Mouse (Mus musculus) thymus, adult 2 months (tissue): ENCODE results near the gene Slc48a1. TPM values are rescaled to one million over a fixed set of nuclear protein-coding genes. Genes with fewer than 3 reads are reported as not detected.

Experiments used
- DNase-seq: peaks from one replicate; pipeline ENCODE4 v3.0.0; 2021
- H3K27ac ChIP-seq: fragments of 200-500 bp; 2 replicates; pipeline ENCODE4 v1.5.1; 2012; ENCODE audit warnings: low read length, control low read depth; ENCODE audit not compliant: control insufficient read depth, insufficient read depth
- H3K27me3 ChIP-seq: fragments of 200-500 bp; 2 replicates; pipeline ENCODE4 v1.6.1; 2012; ENCODE audit warnings: mild to moderate bottlenecking, low read length, moderate library complexity, mixed read lengths; ENCODE audit not compliant: control insufficient read depth, insufficient read depth
- H3K36me3 ChIP-seq: fragments of 200-500 bp; 2 replicates; pipeline ENCODE4 v1.6.1; 2012; ENCODE audit warnings: mild to moderate bottlenecking, low read length, moderate library complexity; ENCODE audit not compliant: control insufficient read depth, insufficient read depth
- H3K4me1 ChIP-seq: fragments of 200-500 bp; replicated peaks from 2 replicates; pipeline ENCODE4 v1.6.1; 2012; ENCODE audit warnings: low read length; ENCODE audit not compliant: control insufficient read depth, insufficient read depth
- H3K4me3 ChIP-seq: fragments of 200-500 bp; 2 replicates; pipeline ENCODE4 v1.5.1; 2012; ENCODE audit warnings: mild to moderate bottlenecking, low read length, control low read depth, moderate library complexity; ENCODE audit not compliant: control insufficient read depth, insufficient read depth
- CTCF ChIP-seq: fragments of 200-500 bp; IDR thresholded peaks from 2 replicates; pipeline ENCODE4 v1.5.1; 2012; ENCODE audit warnings: mild to moderate bottlenecking, control low read depth, low read length, moderate library complexity, borderline replicate concordance; ENCODE audit not compliant: control insufficient read depth, poor library complexity, insufficient read depth; ENCODE audit errors: extremely low read depth
- POLR2A ChIP-seq: fragments of 200-500 bp; IDR thresholded peaks from 2 replicates; pipeline ENCODE4 v1.6.1; 2012; ENCODE audit warnings: mild to moderate bottlenecking, low read length, control low read depth, moderate library complexity; ENCODE audit not compliant: control insufficient read depth, poor library complexity, insufficient read depth; ENCODE audit errors: extremely low read depth
- WGBS: fragments of 180-500 bp; shearing (Covaris S2); methylation state at CpG from one replicate; pipeline ENCODE4 v1.1.7; 2018; 5-methylcytosine and 5-hydroxymethylcytosine counted together
- polyA plus RNA-seq: library from polyadenylated mRNA; depleted of rRNA; stranded (reverse); fragments of >200 nt; gene quantifications from 2 replicates; pipeline ENCODE4 v1.2.3, GENCODE M21; 2012

Slc48a1 gene
- polyA plus RNA-seq, 1 experiment = 62.8 TPM

GRCm38 (mm10) chr15:97831242-97831986 is 53.1 kb downstream of the Slc48a1 start:
- peaks cover 77% of the 10 kb centered on the region for H3K4me1 ChIP-seq
- no peaks in the 10 kb centered on the region for H3K27me3 ChIP-seq

GRCm38 (mm10) chr15:97831987-97832640 is 53.8 kb downstream of the Slc48a1 start:
- Histone ChIP-seq H3K27me3 (no peaks in the 10 kb centered on the region), H3K4me1 (peaks cover 75% of the 10 kb centered on the region), H3K36me3 (no peaks in the 10 kb centered on the region), H3K4me3 (peak overlapping the region; percentile 55), H3K27ac (peak overlapping the region; percentile 66)
- TF ChIP-seq CTCF = no peak
- TF ChIP-seq POLR2A = no peak
- WGBS = 42% methylated on average over 10 of the region's 10 CpGs
- DNase-seq = no peak

More at GRCm38 (mm10) chr15:97831242-97831986, 53.1 kb downstream of the Slc48a1 start:
- under 1% methylated on average over 76 of the region's 84 CpGs for WGBS
- Histone ChIP-seq H3K36me3 (peaks cover 3% of the 10 kb centered on the region), H3K4me3 (peak overlapping the region; percentile 55), H3K27ac (peak overlapping the region; percentile 66)
- peak; percentile 61 for DNase-seq
- TF ChIP-seq POLR2A (peak; percentile 49; the same call in 1 of the 2 replicates), CTCF (0 out of 2 replicates have a peak, but pooled peaks have one; percentile 15)

GRCm38 (mm10) chr15:97832764-97833479 is 54.6 kb downstream of the Slc48a1 start:
- 33% methylated on average over 9 of the region's 9 CpGs for WGBS
- TF ChIP-seq CTCF (no peak), POLR2A (no peak)

GRCm38 (mm10) chr15:97836153-97836893 is 58.0 kb downstream of the Slc48a1 start:
- TF ChIP-seq POLR2A = no peak
- TF ChIP-seq CTCF = no peak
- Histone ChIP-seq H3K4me3 (peak overlapping the region; percentile 39), H3K36me3 (no peaks in the 10 kb centered on the region), H3K27ac (peak overlapping the region; percentile 95), H3K4me1 (peaks cover 83% of the 10 kb centered on the region), H3K27me3 (no peaks in the 10 kb centered on the region)
- DNase-seq = peak; percentile 85
- 40% methylated on average over 17 of the region's 17 CpGs for WGBS

More at GRCm38 (mm10) chr15:97832764-97833479, 54.6 kb downstream of the Slc48a1 start:
- Histone ChIP-seq H3K27me3 (no peaks in the 10 kb centered on the region), H3K4me1 (peaks cover 77% of the 10 kb centered on the region), H3K4me3 (peak overlapping the region; percentile 55; the same call in 1 of the 2 replicates), H3K27ac (peak overlapping the region; percentile 66), H3K36me3 (no peaks in the 10 kb centered on the region)
- no peak for DNase-seq

GRCm38 (mm10) chr15:97836894-97837247 is 58.6 kb downstream of the Slc48a1 start:
- no peak for DNase-seq
- peak overlapping the region; percentile 16 for H3K4me3 ChIP-seq
- H3K27me3 ChIP-seq = no peaks in the 10 kb centered on the region
- H3K36me3 ChIP-seq = no peaks in the 10 kb centered on the region
- peaks cover 85% of the 10 kb centered on the region for H3K4me1 ChIP-seq
- H3K27ac ChIP-seq = peak overlapping the region; percentile 95
- no peak for TF ChIP-seq CTCF
- WGBS = 6% methylated on average over 8 of the region's 8 CpGs
